Mouse (Mus musculus): ENCODE measurements around the gene Lancl1.

Lancl1 gene

GRCm38 (mm10) chr1:67038246-67038987, at the start of gene Lancl1:
Lancl1 (minus strand) TSS chr1:67038872.
- peak; percentile 89 for DNase-seq

GRCm38 (mm10) chr1:67079146-67079545, 40.5 kb upstream of the Lancl1 start:
- DNase-seq = no peak

GRCm38 (mm10) chr1:67078666-67079065, 40.0 kb upstream of the Lancl1 start:
- no peak for DNase-seq

- no peak for DNase-seq
These were observed 39.1 kb upstream of the Lancl1 start for GRCm38 (mm10) chr1:67077739-67078138.

GRCm38 (mm10) chr1:67067561-67067960, 28.9 kb upstream of the Lancl1 start:
- DNase-seq = no peak

DNA sequence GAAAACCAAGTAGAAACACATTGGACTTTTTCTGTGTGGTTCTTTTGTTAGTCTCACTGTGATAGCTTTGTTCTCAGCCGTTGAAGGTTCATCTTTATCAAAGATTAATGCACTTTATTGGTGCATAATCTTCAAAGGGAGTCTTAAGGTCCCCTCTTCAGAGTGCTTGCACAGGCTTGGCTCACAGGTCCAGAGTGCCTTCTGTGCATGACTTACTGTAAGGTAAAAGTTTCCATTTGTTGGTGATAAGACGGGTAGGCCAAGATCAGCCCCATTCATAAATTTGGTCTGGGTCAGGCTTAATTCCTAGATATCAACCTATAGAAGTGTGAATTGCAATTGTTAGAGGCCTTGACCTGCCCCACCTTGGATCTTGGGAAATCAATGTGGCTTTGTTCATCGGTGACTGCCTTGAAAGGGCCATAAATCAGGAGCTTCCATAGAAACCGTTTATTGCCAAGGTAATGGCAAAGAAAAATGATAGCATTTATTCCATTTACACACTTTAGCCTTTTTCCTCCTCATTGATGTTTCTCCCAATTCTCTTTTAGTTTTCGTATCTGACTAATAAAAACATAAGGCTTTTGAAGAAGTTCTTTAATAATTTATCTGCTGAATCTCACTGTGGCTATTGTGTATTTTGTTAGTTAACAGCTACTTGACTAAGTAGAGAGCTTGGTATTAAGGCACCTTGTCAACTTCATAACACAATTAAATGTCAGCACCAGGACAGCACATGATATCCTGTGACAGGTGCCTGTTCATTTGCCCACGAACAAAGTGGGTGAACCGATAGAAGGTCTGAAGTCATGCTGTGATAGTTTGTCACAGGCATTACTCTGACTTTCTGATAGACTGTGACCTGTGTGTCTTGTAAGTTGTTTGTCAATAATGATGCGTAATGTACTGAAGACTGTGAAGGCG, 26.9 kb upstream of the Lancl1 start:
- DNase-seq = no peak

- peak; percentile 53 for DNase-seq
These were observed 22.9 kb upstream of the Lancl1 start for GRCm38 (mm10) chr1:67061456-67062085.

DNA sequence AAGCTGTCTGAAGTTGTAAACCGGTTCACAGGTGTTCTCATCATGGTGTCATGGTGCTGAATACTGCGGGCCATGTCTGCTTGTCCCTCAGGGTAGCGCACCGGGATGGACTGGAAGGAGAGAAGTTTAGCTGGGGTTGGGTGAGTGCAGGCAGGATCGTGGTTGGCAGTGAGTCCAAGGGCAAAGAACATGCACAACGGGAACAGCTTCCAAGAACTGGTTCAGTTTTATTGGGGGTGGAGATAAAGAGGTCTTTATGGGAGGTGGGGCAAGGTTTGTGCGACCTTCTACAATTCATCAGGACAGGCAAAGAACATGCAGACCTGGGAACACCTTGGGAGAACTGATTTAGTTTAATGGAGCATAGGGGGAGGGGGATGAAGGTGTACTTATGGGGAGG, 17.1 kb upstream of the Lancl1 start:
- DNase-seq = no peak

DNA sequence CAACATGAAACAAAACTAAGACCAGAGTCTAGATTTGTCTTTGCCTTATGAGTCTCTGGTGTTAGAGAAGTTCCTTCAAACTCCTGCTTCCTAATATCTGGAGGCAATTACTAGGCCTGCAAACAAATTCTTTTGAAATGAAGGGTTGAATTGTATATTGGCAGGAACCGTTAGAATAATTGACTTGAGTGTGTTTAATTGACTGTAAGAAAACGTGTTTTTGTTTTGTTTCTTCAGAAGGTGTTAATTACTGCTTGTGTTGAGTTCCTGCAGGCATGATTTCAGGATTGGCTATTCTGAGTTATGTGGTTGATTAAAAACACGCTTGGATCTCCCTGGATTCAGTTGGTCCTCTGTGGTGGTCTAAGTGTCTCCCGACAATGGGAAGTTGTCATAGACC, 14.0 kb upstream of the Lancl1 start:
- DNase-seq = no peak

GRCm38 (mm10) chr1:67049600-67049999, 10.9 kb upstream of the Lancl1 start:
- DNase-seq = no peak

GRCm38 (mm10) chr1:67048696-67049095, 10.0 kb upstream of the Lancl1 start:
- DNase-seq = no peak

GRCm38 (mm10) chr1:67045100-67045499, 6.4 kb upstream of the Lancl1 start:
- no peak for DNase-seq

DNA sequence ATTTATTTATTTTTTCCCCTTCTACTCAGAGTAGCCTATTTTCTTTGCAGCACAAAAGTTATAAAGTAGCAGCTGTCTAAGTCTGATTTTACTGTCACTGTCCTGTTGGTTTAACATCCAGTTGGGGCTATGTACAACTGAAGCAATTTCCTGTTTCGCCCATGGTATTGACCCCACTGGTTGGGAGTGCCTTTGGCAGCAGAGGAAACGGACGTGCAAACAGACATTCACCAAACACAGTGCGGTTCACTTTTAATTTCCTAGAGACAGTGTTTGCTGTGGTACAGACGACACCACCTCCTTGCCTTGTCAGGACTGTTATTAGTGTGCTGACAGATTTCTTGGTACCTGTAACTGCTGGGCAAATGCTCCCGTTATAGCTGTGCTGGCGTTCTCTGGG, 3.9 kb upstream of the Lancl1 start:
- no peak for DNase-seq

GRCm38 (mm10) chr1:67039083-67039482, 411 bp upstream of the Lancl1 start:
- no peak for DNase-seq

- no peak for DNase-seq
These were observed 1.5 kb downstream of the Lancl1 start for GRCm38 (mm10) chr1:67037198-67037597.

DNA sequence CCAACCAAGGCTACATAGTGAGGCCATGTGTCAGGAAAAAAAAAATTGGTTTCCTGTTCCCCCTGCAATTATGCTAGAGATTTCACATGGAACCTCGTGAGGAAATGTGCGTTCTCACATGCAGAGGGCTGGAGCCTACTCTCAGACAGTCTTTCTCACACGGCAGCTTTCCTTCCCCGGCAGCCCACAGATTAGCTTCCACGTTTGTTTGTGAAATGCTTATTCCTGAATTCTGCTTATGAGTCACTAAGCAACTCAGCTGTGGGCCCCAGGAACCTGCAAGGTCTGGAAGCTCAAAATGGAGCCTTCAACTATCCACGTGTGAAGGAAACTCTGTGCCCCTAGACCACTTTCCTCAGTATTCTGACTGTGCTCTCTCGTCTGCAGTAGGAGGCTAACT, 5.4 kb downstream of the Lancl1 start:
- no peak for DNase-seq

- no peak for DNase-seq
These were observed 11.7 kb downstream of the Lancl1 start for GRCm38 (mm10) chr1:67026927-67027511.

- no peak for DNase-seq
These were observed 12.5 kb downstream of the Lancl1 start for GRCm38 (mm10) chr1:67026142-67026541.

GRCm38 (mm10) chr1:67022767-67023166, 15.9 kb downstream of the Lancl1 start:
- no peak for DNase-seq

DNA sequence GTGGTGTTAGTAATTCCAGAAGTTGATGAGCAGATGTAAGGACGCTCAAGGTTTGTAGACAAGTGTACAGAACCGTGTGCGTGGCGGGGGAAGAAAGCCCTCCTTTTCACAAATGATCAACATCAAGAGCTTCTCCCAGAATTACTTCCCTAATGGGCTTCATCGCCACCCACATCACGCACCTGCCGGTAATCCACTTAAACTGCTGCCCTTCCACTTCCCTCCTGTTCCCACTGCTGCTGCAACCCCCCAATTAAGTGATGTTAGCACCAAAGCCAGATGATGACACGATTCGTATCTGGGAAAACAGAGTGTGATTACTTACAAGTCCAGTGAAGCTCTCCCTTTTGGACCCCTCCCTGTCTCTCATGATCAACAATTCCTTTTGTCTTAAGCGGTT, 16.6 kb downstream of the Lancl1 start:
- no peak for DNase-seq

- DNase-seq = no peak
These were observed 18.0 kb downstream of the Lancl1 start for GRCm38 (mm10) chr1:67020637-67021161.

GRCm38 (mm10) chr1:67017101-67017870, 21.4 kb downstream of the Lancl1 start:
- DNase-seq = no peak
